Mouse (Mus musculus) embryo, embryonic 9.5 days (tissue): ENCODE measurements around the gene Hist1h2bg.
"Not testable (repeated sequence)": the region's sequence is repeated elsewhere in the genome, so short reads cannot be mapped to it uniquely, and the experiment has no call there.

ENCODE experiments used
- DNase-seq: peaks from one replicate; pipeline ENCODE4 v3.0.0-alpha.2; 2017; ENCODE audit errors: extremely low spot score

Hist1h2bg gene

GRCm38 (mm10) chr13:23583387-23584068 is 12.3 kb downstream of the Hist1h2bg start:
- DNase-seq: peak; percentile 33

GRCm38 (mm10) chr13:23584331-23584730 is 13.1 kb downstream of the Hist1h2bg start:
- DNase-seq: peak; percentile 51

DNA sequence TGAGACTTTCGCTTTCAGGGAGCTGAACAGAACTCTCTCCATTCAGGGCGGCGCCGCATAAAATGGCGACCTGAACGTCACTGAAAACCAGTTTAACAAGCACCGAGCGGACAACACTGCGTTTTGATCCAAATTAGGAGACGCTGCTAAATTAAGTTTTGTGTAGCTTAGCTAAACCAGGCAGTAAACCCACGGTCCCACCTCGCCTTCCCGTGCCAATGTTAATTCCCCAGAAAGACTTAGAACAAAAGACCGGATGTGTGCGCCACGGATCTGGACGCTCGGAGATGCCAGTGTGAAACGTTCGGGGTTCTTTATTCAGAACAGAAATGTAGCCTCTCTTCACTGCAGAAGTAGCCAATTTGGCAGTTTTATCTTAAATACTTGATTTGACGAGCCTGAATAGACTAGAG is 13.8 kb downstream of the Hist1h2bg start:
- DNase-seq: peak; percentile 83

DNA sequence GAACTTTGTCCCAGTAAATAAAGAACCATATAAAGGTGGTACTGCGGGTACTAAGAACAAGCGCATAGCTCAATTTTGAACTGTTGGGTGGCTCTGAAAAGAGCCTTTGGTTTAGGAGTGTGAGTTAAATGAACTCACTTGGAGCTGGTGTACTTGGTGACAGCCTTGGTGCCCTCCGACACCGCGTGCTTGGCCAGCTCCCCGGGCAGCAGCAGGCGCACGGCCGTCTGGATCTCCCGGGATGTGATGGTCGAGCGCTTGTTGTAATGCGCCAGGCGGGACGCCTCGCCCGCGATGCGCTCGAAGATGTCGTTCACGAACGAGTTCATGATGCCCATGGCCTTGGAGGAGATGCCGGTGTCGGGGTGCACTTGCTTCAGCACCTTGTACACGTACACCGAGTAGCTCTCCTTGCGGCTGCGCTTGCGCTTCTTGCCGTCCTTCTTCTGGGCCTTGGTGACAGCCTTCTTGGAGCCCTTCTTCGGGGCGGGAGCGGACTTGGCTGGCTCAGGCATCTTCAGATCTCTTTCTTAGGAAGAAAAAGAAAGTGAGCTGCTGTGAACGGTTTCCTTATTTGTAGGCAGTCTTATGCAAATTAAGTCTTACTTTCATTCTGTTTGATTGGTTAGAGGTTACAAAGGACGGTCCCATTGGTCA is 14.4 kb downstream of the Hist1h2bg start:
- DNase-seq: peak; percentile 91

DNA sequence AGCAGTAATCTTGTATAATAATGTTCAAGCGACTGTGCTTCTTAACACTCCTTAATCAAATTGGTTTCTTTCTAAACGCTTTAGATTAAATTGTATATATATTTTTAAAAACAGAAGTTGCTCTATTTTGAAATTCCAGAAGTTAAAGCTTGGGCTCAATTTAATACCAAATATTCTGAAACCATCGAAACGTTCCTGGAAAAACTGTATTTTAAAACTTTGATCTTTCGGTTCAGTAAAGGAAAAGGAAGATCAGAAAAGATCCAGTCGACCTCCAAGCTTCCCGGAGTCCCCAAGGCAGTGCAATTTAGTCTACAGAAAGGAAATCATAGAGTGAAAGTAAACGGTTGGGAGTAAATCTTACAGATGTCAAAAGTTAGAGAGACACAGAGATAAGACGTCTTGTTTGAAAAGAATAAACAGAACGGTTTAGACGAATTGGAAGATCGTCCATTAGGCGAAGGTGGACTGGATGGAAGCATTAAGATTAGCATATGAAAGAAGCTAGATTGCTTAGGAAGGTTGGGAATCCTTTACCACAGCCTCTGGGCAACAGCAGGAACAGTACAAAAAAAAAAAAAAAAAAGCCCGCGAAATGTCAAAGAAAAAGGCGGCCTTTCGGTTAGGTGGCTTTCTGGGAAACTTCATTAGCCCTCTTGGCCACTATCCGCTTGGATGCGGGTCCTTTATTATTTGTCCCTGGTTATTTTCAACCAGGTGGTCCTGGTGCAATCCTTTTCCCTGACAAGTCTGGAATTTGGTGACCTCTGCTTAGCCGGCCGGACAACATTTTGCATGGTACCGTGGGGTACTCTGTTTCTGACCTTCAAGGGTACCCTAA is 15.1 kb downstream of the Hist1h2bg start:
- DNase-seq: peak; percentile 63

DNA sequence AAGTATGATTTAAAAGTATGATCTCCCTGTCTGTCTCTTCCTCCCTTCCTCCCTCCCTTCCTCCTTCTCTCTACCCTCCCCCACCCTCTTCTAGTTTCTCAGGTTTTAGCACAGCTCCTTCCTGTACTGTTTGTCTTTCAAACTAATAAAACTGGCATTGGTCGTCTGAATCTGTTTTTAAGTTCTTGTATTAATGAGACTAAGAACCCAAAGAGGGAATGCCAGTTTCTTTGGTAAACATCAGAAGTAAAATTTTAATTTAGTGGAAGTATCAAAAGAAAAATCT is 15.7 kb downstream of the Hist1h2bg start:
- DNase-seq: no peak

- DNase-seq: no peak
Measured at GRCm38 (mm10) chr13:23591206-23591605, 20.0 kb downstream of the Hist1h2bg start.

GRCm38 (mm10) chr13:23591886-23592285 is 20.7 kb downstream of the Hist1h2bg start:
- DNase-seq: not testable (repeated sequence)

DNA sequence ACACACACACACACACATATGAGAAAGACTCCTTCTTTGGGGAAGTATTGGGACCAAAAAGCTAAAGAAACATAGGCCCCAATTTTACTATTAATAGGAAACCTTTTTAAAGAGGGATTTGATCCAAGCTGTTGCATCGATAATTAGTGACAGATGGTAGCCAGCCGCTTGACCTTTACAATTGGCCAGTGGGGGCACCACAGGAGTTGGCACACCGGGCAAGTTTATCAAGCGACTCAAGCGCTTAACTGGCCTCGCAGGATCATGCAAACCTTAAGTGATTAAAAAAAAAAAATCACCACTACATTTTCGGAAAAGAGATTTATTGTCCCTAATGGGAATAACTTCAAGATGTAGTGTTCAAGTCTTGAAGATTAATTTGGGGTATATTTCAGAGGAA is 21.4 kb downstream of the Hist1h2bg start:
- no peak for DNase-seq

GRCm38 (mm10) chr13:23593051-23593770 is 22.0 kb downstream of the Hist1h2bg start:
- DNase-seq: no peak

DNA sequence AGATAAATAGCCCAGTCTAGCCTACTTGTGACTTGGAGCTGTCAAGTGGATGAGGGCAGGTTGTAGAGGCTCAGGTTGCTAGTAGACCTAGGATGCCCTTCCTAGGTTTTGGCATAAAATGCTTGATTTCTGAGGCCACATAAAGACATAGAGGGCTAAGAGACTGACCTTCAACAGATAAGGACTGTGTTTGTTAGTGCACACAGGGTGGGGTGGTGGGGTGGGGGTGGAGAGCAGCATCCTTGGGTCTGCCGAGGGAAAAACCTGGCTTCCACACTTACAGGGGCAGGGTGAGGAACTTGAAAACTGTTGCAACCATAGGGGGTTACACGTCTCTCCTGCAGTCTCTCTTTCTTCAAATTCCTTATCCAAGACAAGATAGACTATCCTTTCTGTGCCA is 24.0 kb downstream of the Hist1h2bg start:
- DNase-seq: no peak

DNA sequence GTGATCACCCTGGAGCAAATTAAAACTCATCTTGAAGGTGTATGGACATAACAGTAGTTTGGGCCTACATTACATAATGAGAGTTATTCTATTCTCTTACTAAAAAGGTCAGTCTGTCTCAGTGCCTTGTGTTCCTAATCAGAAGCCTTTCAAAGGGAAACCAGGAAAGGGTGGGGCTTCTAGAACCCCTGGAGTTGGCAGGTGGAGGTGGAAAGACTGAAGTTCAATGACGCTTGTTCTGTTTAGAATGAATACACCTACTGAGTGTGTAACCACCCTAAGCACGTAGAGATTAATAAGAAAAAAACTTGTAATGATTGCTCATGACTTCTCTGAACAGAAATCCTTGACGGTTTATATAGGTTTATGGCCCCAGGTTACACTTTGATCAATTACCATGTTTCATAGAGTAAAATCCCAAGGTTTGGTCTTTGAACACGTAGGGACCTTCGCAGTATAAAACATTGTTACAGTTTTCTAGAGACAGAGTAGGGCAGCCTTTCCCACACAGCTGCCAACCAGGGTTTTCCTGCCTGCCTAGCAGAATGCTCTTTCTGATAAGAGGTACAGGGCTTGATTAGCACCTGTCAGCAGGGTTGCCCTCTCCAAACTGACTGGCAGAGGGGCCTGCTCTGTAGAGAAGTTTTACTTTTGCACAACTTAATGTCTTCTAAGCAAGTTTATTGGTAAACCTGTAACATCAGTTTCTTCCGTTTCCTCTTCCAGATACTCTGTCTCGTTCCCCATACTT is 24.6 kb downstream of the Hist1h2bg start:
- DNase-seq: no peak

DNA sequence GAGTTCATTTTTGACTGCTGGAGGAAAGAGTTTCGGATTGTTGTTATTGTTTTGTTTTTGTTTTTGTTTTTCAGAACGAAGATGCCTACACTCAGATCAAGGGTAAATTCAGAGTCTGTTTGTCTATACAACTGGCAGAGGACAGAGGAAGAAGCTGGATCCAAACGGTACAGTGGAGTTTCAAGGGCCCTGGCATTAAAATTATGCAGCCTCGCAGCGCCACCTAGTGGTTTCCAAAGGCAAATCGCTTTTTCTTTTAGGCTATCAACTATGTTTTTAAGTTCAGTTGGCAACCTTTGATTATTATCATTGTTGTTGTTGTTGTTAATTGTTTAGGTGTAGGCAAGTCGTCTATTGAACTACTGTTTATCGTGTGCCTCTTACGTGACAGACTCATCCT is 26.8 kb downstream of the Hist1h2bg start:
- peak; percentile 74 for DNase-seq

GRCm38 (mm10) chr13:23603182-23603699 is 32.0 kb downstream of the Hist1h2bg start:
- no peak for DNase-seq

DNA sequence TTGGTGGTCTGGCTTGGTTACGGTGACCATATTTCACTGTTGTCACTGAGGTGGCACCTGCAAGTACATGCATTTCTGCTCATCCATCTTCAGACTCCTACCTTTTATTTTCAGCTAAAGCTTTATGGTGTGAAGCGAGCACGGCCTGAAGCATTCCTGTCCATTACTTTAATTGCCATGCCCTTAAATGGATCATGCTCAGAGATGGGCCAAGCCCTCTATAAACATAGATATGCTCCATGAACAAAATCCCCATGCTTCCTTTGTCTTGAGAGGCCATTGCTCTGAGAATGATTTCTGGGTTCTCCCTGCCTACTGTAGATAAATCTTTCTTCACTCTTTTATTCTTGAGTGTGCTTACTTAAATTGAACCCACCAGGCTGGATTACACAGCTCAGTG is 33.3 kb downstream of the Hist1h2bg start:
- no peak for DNase-seq

GRCm38 (mm10) chr13:23605052-23605451 is 33.9 kb downstream of the Hist1h2bg start:
- DNase-seq: no peak

DNA sequence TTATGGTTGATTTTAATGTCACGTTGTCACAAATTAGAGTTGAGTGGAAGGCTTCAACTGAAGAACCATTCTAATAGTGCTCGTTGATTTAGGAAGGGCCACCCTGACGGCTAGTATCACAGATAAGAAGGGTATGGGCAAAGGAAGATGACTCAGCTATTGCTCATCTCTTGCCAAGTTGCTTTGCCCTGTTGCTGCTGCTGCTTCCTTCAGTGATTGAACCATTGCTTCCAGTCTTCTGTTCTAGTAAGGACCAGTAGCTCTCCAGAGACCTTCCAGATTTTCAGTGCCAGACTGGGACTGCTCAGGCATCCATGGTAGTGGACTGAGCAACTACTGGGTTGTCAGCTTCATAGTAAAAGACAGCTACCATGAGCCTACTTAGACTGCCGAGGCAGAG is 38.0 kb downstream of the Hist1h2bg start:
- DNase-seq: no peak

- no peak for DNase-seq
Measured at GRCm38 (mm10) chr13:23609844-23610243, 38.6 kb downstream of the Hist1h2bg start.

- no peak for DNase-seq
Measured at GRCm38 (mm10) chr13:23610393-23610792, 39.2 kb downstream of the Hist1h2bg start.

DNA sequence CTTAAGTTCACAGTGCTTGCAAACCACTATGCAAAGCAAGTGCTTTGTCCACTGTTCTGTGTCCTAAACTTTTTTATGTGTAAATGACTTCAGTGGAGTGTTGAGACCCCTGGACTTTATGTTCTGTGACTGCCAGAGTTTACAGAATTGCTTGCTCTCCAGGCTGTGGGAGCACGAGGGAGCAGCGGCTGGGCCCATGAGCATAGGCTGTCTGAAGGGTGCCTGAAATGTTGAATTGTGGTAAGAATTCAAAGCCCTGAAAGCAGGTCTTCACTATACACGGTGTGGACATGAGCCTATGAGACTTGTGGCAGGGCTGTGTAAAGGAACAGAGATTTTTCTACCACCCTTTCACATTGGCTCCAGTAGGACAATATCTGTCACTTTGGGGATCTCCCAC is 40.4 kb downstream of the Hist1h2bg start:
- no peak for DNase-seq

- DNase-seq: peak; percentile 21
Measured at GRCm38 (mm10) chr13:23620056-23620732, 49.0 kb downstream of the Hist1h2bg start.
